Mouse (Mus musculus) ovary, postnatal 36 days (tissue): ENCODE measurements around the gene Dnm1l.
"Not testable (repeated sequence)": the region's sequence is repeated elsewhere in the genome, so short reads cannot be mapped to it uniquely, and the experiment has no call there.

ENCODE experiments used
- DNase-seq: peaks from one replicate; pipeline ENCODE4 v3.0.0; 2022; ENCODE audit warnings: low spot score, mixed read lengths

Dnm1l gene

GRCm38 (mm10) chr16:16358481-16359100 is at the start of gene Dnm1l:
Gene Dnm1l, minus strand, starts transcription at chr16:16358959.
- peak; percentile 91 for DNase-seq

DNA sequence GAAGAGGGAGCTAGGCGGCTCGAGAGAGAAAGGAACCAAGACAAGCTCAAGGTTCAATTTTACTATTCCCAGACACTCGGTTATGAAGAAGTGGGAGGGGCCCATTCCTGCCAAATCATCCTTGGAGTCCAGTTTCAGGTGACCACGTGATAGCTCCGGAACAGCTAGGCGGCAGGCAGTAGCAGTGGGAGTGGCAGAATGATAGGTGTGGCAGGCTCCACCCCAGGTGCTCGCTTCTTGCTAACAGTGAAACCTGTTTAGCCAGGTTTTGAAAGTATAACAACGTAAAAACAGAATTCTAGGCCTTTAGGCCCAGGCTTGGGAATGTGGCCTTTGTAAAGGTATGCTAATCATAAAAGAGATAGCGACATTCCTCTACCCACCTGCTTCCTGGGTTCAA is 8.5 kb upstream of the Dnm1l start:
- DNase-seq: not testable (repeated sequence)

GRCm38 (mm10) chr16:16359101-16359482 is 333 bp upstream of the Dnm1l start:
- DNase-seq: not testable (repeated sequence)

- no peak for DNase-seq
Measured at GRCm38 (mm10) chr16:16357908-16358307, 851 bp downstream of the Dnm1l start.

- no peak for DNase-seq
Measured at GRCm38 (mm10) chr16:16346420-16346819, 12.3 kb downstream of the Dnm1l start.

GRCm38 (mm10) chr16:16325775-16326336 is 32.9 kb downstream of the Dnm1l start:
- no peak for DNase-seq

DNA sequence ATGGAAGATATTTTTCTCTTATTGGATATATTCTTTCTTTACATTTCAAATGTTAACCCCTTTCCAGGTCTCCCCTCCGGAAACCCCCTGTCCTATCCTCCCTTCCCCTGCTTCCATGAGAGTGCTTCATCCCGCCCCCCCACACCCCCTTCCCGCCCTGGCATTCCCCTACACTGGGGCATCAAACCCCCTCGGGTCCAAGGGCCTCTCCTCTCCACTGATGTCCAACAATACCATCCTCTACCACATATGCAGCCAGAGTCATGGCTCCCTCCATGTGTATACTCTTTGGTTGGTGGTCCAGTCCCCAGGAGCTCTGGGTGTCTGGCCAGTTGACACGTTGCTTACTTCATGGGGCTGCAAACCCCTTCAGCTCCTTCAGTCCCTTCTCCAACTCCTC is 47.4 kb downstream of the Dnm1l start:
- no peak for DNase-seq

- DNase-seq: no peak
Measured at GRCm38 (mm10) chr16:16303888-16304287, 54.9 kb downstream of the Dnm1l start.

DNA sequence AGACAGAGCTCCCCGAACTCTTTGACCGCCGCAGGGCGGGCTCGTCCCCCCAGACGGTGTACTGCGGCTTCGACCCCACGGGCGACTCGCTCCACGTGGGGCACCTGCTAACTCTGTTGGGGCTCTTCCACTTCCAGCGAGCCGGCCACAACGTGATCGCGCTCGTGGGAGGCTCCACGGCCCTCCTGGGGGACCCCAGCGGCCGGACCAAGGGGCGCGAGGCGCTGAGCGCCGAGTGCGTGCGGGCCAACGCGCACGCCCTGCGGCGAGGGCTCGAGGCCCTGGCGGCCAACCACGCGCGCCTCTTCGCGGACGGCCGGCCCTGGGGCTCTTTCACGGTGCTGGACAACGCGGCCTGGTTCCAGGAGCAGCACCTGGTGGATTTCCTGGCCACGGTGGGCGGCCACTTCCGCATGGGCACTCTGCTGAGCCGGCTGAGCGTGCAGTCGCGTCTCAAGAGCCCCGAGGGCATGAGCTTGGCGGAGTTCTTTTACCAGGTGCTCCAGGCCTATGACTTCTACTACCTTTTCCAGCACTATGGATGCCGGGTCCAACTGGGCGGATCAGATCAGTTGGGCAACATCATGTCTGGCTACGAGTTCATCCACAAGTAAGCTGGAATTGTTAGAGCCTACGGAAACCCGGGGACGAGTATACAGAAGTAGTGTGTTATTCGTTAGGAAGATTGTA is 55.5 kb downstream of the Dnm1l start:
- peak; percentile 55 for DNase-seq

DNA sequence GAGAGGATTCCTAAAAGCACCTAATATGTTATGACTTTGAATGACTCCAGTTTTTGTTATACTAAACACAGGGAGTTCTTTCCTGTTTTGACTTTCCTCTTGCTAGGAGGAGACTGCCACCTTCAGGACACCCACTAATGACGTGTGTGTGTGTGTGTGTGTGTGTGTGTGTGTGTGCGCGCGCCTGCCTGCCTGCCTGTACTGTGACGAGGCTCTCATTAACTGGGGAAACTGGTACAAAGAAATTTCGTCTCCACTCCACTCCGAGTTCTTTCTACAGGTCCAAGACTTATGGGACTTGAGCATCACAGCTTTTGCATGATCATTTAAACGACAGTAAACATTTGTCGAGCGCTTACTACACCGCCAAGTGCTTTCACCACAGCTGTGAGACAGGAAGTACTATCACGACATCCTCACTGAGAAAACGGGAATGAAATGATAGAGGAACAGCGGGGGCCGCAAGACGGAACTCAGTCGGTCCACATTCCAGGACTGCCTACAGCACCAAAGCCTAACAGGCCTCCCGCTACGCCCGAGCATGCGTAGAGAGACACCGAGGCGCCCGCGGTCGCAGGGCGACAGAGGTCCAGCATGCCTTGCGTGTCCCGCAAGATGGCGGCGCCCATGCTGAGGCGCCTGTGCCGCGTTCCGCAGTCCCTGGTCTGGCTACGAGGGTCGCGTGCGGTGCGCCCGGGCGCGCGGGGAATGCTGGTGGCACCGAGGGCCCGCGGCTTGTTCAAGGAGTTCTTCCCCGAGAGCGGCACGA is 56.2 kb downstream of the Dnm1l start, which contains the start of gene Yars2:
Gene Yars2, plus strand, starts transcription at position 597 of the 769 bp plus-strand sequence.
- peak; percentile 91 for DNase-seq

DNA sequence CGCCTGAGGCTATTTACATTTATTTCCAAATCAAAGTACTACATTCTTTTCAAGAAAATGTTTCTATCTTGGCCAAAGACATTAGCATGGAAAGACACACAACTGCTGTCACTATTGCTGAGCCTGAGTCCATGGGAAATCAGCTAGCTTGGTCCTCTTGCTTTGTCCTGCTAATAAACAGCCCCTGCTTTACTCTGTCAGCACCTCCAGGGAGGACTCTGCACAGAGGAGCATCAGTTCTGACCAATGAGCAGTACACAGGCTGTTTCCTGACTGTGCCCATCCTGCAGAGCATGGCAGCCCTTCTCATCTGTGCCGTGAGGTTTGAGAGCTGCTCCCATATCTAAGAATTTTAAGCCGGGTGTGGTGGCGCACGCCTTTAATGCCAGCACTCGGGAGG is 85.0 kb downstream of the Dnm1l start:
- no peak for DNase-seq

DNA sequence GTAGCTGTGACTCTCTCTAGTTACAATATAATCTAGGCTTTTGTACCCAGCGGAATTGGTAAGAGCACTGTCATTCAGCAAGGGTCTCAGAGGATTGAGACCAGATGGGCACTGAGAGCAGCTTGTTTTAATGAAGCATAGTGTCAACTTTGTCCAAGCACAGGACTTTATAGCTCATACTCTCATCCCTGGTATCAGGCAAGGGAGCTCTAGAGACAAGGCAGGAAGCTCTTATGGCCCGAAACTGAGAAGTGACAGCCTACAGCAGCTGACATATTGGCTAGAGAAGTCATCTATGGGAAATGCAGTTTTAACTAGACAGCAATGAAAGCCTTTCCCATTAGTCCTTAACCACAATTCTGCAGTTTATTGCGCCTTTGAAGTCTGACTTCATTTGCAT is 85.8 kb downstream of the Dnm1l start:
- no peak for DNase-seq

DNA sequence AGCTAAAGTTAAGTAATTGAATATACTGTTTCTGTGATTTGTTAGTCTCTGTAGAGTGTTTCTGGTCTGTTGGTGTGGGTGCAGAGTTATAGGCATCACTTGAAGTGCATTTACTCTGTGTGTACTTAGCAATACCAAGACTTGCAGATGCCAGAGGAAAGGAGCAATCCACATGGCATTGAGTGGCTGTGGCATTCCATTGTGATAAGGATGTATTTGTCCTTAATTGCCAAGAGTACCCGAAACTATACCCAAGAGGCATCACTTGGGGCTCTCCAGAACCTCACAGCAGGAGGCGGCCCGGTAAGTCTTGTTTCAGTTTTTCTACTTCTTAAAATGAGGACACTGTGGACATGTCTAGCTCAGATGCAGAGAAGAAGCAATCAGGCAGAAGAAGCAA is 96.3 kb downstream of the Dnm1l start:
- no peak for DNase-seq
